Mouse (Mus musculus) hindbrain, embryonic 14.5 days (tissue): Measurements from ENCODE around the gene Dhrs3. TPM values are rescaled to one million over a fixed set of nuclear protein-coding genes. Genes with fewer than 3 reads are reported as not detected.

Experiments
- ATAC-seq: fragments of 200-750 bp; cut with Nextera tagmentation; 2 replicates; pipeline ENCODE4 v1.8.0; 2017; ENCODE audit warnings: moderate number of reproducible peaks, mild to moderate bottlenecking, moderate TSS enrichment, moderate library complexity; ENCODE audit not compliant: low FRiP score
- DNase-seq: peaks from one replicate; pipeline ENCODE4 v3.0.0-alpha.2; 2015; ENCODE audit warnings: low spot score
- H3K27ac ChIP-seq: fragments of 300-500 bp; sonication (generic); 2 replicates; pipeline ENCODE4 v1.5.1; 2014; ENCODE audit warnings: mild to moderate bottlenecking, moderate library complexity
- H3K27me3 ChIP-seq: fragments of 300-500 bp; sonication (generic); 2 replicates; pipeline ENCODE4 v1.6.1; 2014; ENCODE audit warnings: mild to moderate bottlenecking, low read length, mixed read lengths; ENCODE audit not compliant: control insufficient read depth, insufficient read depth
- H3K36me3 ChIP-seq: fragments of 300-500 bp; sonication (generic); replicated peaks from 2 replicates; pipeline ENCODE4 v1.6.1; 2014; ENCODE audit not compliant: control insufficient read depth, insufficient read depth
- H3K4me1 ChIP-seq: fragments of 300-500 bp; sonication (generic); replicated peaks from 2 replicates; pipeline ENCODE4 v1.6.1; 2014; ENCODE audit warnings: antibody characterized with exemption, low read length, mixed read lengths; ENCODE audit not compliant: control insufficient read depth, insufficient read depth
- H3K4me2 ChIP-seq: fragments of 300-500 bp; sonication (generic); replicated peaks from 2 replicates; pipeline ENCODE4 v1.6.1; 2014; ENCODE audit warnings: mild to moderate bottlenecking, moderate library complexity
- H3K4me3 ChIP-seq: fragments of 300-500 bp; sonication (generic); replicated peaks from 2 replicates; pipeline ENCODE4 v1.5.1; 2014; ENCODE audit warnings: mild to moderate bottlenecking, low read length
- H3K9ac ChIP-seq: fragments of 300-500 bp; sonication (generic); 2 replicates; pipeline ENCODE4 v1.6.1; 2014
- H3K9me3 ChIP-seq: fragments of 300-500 bp; sonication (generic); 2 replicates; pipeline ENCODE4 v1.6.1; 2016; ENCODE audit warnings: low read length; ENCODE audit not compliant: control insufficient read depth
- WGBS: fragments of 180-500 bp; shearing (Covaris S2); extraction: QIAGEN DNeasy Blood & Tissue Kit; methylation state at CpG from one replicate; pipeline ENCODE4 v1.1.7; 2014; 5-methylcytosine and 5-hydroxymethylcytosine counted together
- polyA plus RNA-seq: library from polyadenylated mRNA; unstranded; fragments of >200 nt; fragmentation: Nextera tagmentation; extraction: Ambion mirVana; gene quantifications from 2 replicates; pipeline ENCODE4 v1.2.1, GENCODE M21; 2014

Dhrs3 gene
- polyA plus RNA-seq, 1 experiment from 2014 or later, result 41.5 TPM

GRCm38 (mm10) chr4:144943273-144943672 is 50.6 kb downstream of the Dhrs3 start:
- Histone ChIP-seq H3K9me3 (no peaks in the 10 kb centered on the region), H3K27ac (no peak overlapping the region), H3K36me3 (no peaks in the 10 kb centered on the region), H3K27me3 (no peaks in the 10 kb centered on the region), H3K9ac (no peak overlapping the region), H3K4me2 (no peak overlapping the region), H3K4me1 (no peaks in the 10 kb centered on the region), H3K4me3 (no peak overlapping the region)
- no peak for ATAC-seq
- no peak for DNase-seq
- WGBS, result 87% methylated on average over 5 of the region's 5 CpGs

- no peaks in the 10 kb centered on the region for H3K27me3 ChIP-seq
- H3K36me3 ChIP-seq, result no peaks in the 10 kb centered on the region
- H3K27ac ChIP-seq, result no peak overlapping the region
- H3K9me3 ChIP-seq, result no peaks in the 10 kb centered on the region
- WGBS, result 73% methylated on average over 6 of the region's 6 CpGs
- ATAC-seq (no peak), DNase-seq (no peak)
- no peak overlapping the region for H3K4me2 ChIP-seq
- no peak overlapping the region for H3K4me3 ChIP-seq
- no peak overlapping the region for H3K9ac ChIP-seq
- 0 out of 2 replicates have a peak, but pooled peaks cover 11% of the 10 kb centered on the region for H3K4me1 ChIP-seq
Observed at GRCm38 (mm10) chr4:144947738-144948390, 55.2 kb downstream of the Dhrs3 start.

- Histone ChIP-seq H3K27me3 (no peaks in the 10 kb centered on the region), H3K9me3 (no peaks in the 10 kb centered on the region), H3K4me2 (no peak overlapping the region), H3K27ac (no peak overlapping the region), H3K36me3 (no peaks in the 10 kb centered on the region), H3K9ac (0 out of 2 replicates have a peak overlapping the region, but pooled peaks have one; percentile 3), H3K4me1 (0 out of 2 replicates have a peak, but pooled peaks cover 11% of the 10 kb centered on the region), H3K4me3 (no peak overlapping the region)
- ATAC-seq (peak; percentile 79), DNase-seq (no peak)
- 17% methylated on average over 9 of the region's 9 CpGs for WGBS
Observed at GRCm38 (mm10) chr4:144949441-144950326, 57.1 kb downstream of the Dhrs3 start.

GRCm38 (mm10) chr4:144950327-144950711 is 57.7 kb downstream of the Dhrs3 start:
- no peak overlapping the region for H3K4me2 ChIP-seq
- DNase-seq, result no peak
- no peaks in the 10 kb centered on the region for H3K36me3 ChIP-seq
- no peak overlapping the region for H3K4me3 ChIP-seq
- no peak for ATAC-seq
- H3K27me3 ChIP-seq, result no peaks in the 10 kb centered on the region
- 0 out of 2 replicates have a peak, but pooled peaks cover 11% of the 10 kb centered on the region for H3K4me1 ChIP-seq
- H3K9me3 ChIP-seq, result no peaks in the 10 kb centered on the region
- no peak overlapping the region for H3K27ac ChIP-seq
- 67% methylated on average over 3 of the region's 3 CpGs for WGBS
- no peak overlapping the region for H3K9ac ChIP-seq

- Histone ChIP-seq H3K27ac (no peak overlapping the region), H3K4me3 (no peak overlapping the region), H3K4me2 (no peak overlapping the region), H3K4me1 (0 out of 2 replicates have a peak, but pooled peaks cover 11% of the 10 kb centered on the region), H3K27me3 (no peaks in the 10 kb centered on the region), H3K36me3 (no peaks in the 10 kb centered on the region), H3K9ac (no peak overlapping the region), H3K9me3 (no peaks in the 10 kb centered on the region)
- DNase-seq, result no peak
- 94% methylated on average over 3 of the region's 3 CpGs for WGBS
- ATAC-seq, result no peak
Observed at GRCm38 (mm10) chr4:144950883-144951282, 58.3 kb downstream of the Dhrs3 start.

GRCm38 (mm10) chr4:144951859-144952258 is 59.2 kb downstream of the Dhrs3 start:
- ATAC-seq, result no peak
- Histone ChIP-seq H3K4me2 (no peak overlapping the region), H3K4me1 (0 out of 2 replicates have a peak, but pooled peaks cover 11% of the 10 kb centered on the region), H3K36me3 (no peaks in the 10 kb centered on the region), H3K4me3 (no peak overlapping the region), H3K9ac (no peak overlapping the region), H3K9me3 (no peaks in the 10 kb centered on the region), H3K27ac (no peak overlapping the region), H3K27me3 (no peaks in the 10 kb centered on the region)
- WGBS, result 84% methylated on average over 7 of the region's 7 CpGs
- DNase-seq, result no peak

- H3K27me3 ChIP-seq, result no peaks in the 10 kb centered on the region
- 95% methylated on average over 1 of the region's 1 CpGs for WGBS
- no peak overlapping the region for H3K27ac ChIP-seq
- H3K4me2 ChIP-seq, result no peak overlapping the region
- 0 out of 2 replicates have a peak, but pooled peaks cover 11% of the 10 kb centered on the region for H3K4me1 ChIP-seq
- H3K9ac ChIP-seq, result no peak overlapping the region
- H3K36me3 ChIP-seq, result no peaks in the 10 kb centered on the region
- H3K9me3 ChIP-seq, result no peaks in the 10 kb centered on the region
- ATAC-seq (no peak), DNase-seq (no peak)
- H3K4me3 ChIP-seq, result no peak overlapping the region
Observed at GRCm38 (mm10) chr4:144953421-144953820, 60.8 kb downstream of the Dhrs3 start.

GRCm38 (mm10) chr4:144955863-144956262 is 63.2 kb downstream of the Dhrs3 start:
- Histone ChIP-seq H3K36me3 (no peaks in the 10 kb centered on the region), H3K9ac (no peak overlapping the region), H3K4me3 (no peak overlapping the region), H3K4me1 (no peaks in the 10 kb centered on the region), H3K27ac (no peak overlapping the region), H3K4me2 (no peak overlapping the region), H3K27me3 (no peaks in the 10 kb centered on the region), H3K9me3 (no peaks in the 10 kb centered on the region)
- no peak for ATAC-seq
- no peak for DNase-seq
- WGBS, result 86% methylated on average over 1 of the region's 1 CpGs

- no peaks in the 10 kb centered on the region for H3K4me1 ChIP-seq
- DNase-seq (no peak), ATAC-seq (no peak)
- no peak overlapping the region for H3K4me2 ChIP-seq
- WGBS, result 76% methylated on average over 1 of the region's 1 CpGs
- H3K36me3 ChIP-seq, result no peaks in the 10 kb centered on the region
- H3K9me3 ChIP-seq, result no peaks in the 10 kb centered on the region
- H3K27ac ChIP-seq, result no peak overlapping the region
- no peak overlapping the region for H3K9ac ChIP-seq
- no peak overlapping the region for H3K4me3 ChIP-seq
- no peaks in the 10 kb centered on the region for H3K27me3 ChIP-seq
Observed at GRCm38 (mm10) chr4:144956293-144956692, 63.7 kb downstream of the Dhrs3 start.
